Mouse (Mus musculus) thymus, adult 2 months (tissue): ENCODE results near the gene A630001G21Rik. TPM values are rescaled to one million over a fixed set of nuclear protein-coding genes. Genes with fewer than 3 reads are reported as not detected.
"Not testable (repeated sequence)": the region's sequence is repeated elsewhere in the genome, so short reads cannot be mapped to it uniquely, and the experiment has no call there.

Source experiments
- DNase-seq: peaks from one replicate; pipeline ENCODE4 v3.0.0; 2021
- H3K27ac ChIP-seq: fragments of 200-500 bp; 2 replicates; pipeline ENCODE4 v1.5.1; 2012; ENCODE audit warnings: low read length, control low read depth; ENCODE audit not compliant: control insufficient read depth, insufficient read depth
- H3K27me3 ChIP-seq: fragments of 200-500 bp; 2 replicates; pipeline ENCODE4 v1.6.1; 2012; ENCODE audit warnings: mild to moderate bottlenecking, low read length, moderate library complexity, mixed read lengths; ENCODE audit not compliant: control insufficient read depth, insufficient read depth
- H3K36me3 ChIP-seq: fragments of 200-500 bp; 2 replicates; pipeline ENCODE4 v1.6.1; 2012; ENCODE audit warnings: mild to moderate bottlenecking, low read length, moderate library complexity; ENCODE audit not compliant: control insufficient read depth, insufficient read depth
- H3K4me1 ChIP-seq: fragments of 200-500 bp; replicated peaks from 2 replicates; pipeline ENCODE4 v1.6.1; 2012; ENCODE audit warnings: low read length; ENCODE audit not compliant: control insufficient read depth, insufficient read depth
- H3K4me3 ChIP-seq: fragments of 200-500 bp; 2 replicates; pipeline ENCODE4 v1.5.1; 2012; ENCODE audit warnings: mild to moderate bottlenecking, low read length, control low read depth, moderate library complexity; ENCODE audit not compliant: control insufficient read depth, insufficient read depth
- CTCF ChIP-seq: fragments of 200-500 bp; IDR thresholded peaks from 2 replicates; pipeline ENCODE4 v1.5.1; 2012; ENCODE audit warnings: mild to moderate bottlenecking, control low read depth, low read length, moderate library complexity, borderline replicate concordance; ENCODE audit not compliant: control insufficient read depth, poor library complexity, insufficient read depth; ENCODE audit errors: extremely low read depth
- POLR2A ChIP-seq: fragments of 200-500 bp; IDR thresholded peaks from 2 replicates; pipeline ENCODE4 v1.6.1; 2012; ENCODE audit warnings: mild to moderate bottlenecking, low read length, control low read depth, moderate library complexity; ENCODE audit not compliant: control insufficient read depth, poor library complexity, insufficient read depth; ENCODE audit errors: extremely low read depth
- WGBS: fragments of 180-500 bp; shearing (Covaris S2); methylation state at CpG from one replicate; pipeline ENCODE4 v1.1.7; 2018; 5-methylcytosine and 5-hydroxymethylcytosine counted together
- polyA plus RNA-seq: library from polyadenylated mRNA; depleted of rRNA; stranded (reverse); fragments of >200 nt; gene quantifications from 2 replicates; pipeline ENCODE4 v1.2.3, GENCODE M21; 2012; rRNA removed

The A630001G21Rik gene
- polyA plus RNA-seq, result 17.2 and 19.5 TPM in 2 replicates

- 79% methylated on average over 4 of the region's 4 CpGs for WGBS
- no peaks in the 10 kb centered on the region for H3K4me1 ChIP-seq
- H3K27me3 ChIP-seq, result no peaks in the 10 kb centered on the region
- no peaks in the 10 kb centered on the region for H3K36me3 ChIP-seq
- no peak for TF ChIP-seq POLR2A
- TF ChIP-seq CTCF, result no peak
- no peak within 1 kb of the TSS for H3K27ac ChIP-seq
- no peak for DNase-seq
- H3K4me3 ChIP-seq, result no peak within 1 kb of the TSS
Measured at GRCm38 (mm10) chr1:85778436-85778835, at the start of gene A630001G21Rik. A630001G21Rik (minus strand) TSS chr1:85778643.

- H3K4me1 ChIP-seq, result no peaks in the 10 kb centered on the region
- H3K27me3 ChIP-seq, result no peaks in the 10 kb centered on the region
- H3K27ac ChIP-seq, result no peak overlapping the region
- no peak for TF ChIP-seq POLR2A
- no peak for TF ChIP-seq CTCF
- no peak for DNase-seq
- H3K36me3 ChIP-seq, result peaks cover 28% of the 10 kb centered on the region
- WGBS, result 84% methylated on average over 5 of the region's 5 CpGs
- no peak overlapping the region for H3K4me3 ChIP-seq
Measured at GRCm38 (mm10) chr1:85827166-85827565, 48.7 kb upstream of the A630001G21Rik start.

GRCm38 (mm10) chr1:85824905-85825304, 46.5 kb upstream of the A630001G21Rik start:
- 98% methylated on average over 3 of the region's 3 CpGs for WGBS
- H3K4me1 ChIP-seq, result no peaks in the 10 kb centered on the region
- peaks cover 35% of the 10 kb centered on the region for H3K36me3 ChIP-seq
- no peak overlapping the region for H3K27ac ChIP-seq
- H3K27me3 ChIP-seq, result no peaks in the 10 kb centered on the region
- no peak for DNase-seq
- no peak overlapping the region for H3K4me3 ChIP-seq
- TF ChIP-seq CTCF (no peak), POLR2A (no peak)

- Histone ChIP-seq H3K4me1 (no peaks in the 10 kb centered on the region), H3K36me3 (peaks cover 45% of the 10 kb centered on the region), H3K27ac (no peak overlapping the region), H3K27me3 (no peaks in the 10 kb centered on the region), H3K4me3 (no peak overlapping the region)
- 98% methylated on average over 8 of the region's 8 CpGs for WGBS
- TF ChIP-seq POLR2A (no peak), CTCF (no peak)
- DNase-seq, result no peak
Measured at GRCm38 (mm10) chr1:85822239-85822638, 43.8 kb upstream of the A630001G21Rik start.

GRCm38 (mm10) chr1:85819695-85820094, 41.3 kb upstream of the A630001G21Rik start:
- TF ChIP-seq CTCF, result no peak
- TF ChIP-seq POLR2A, result no peak
- no peaks in the 10 kb centered on the region for H3K4me1 ChIP-seq
- no peak overlapping the region for H3K27ac ChIP-seq
- DNase-seq, result no peak
- H3K27me3 ChIP-seq, result no peaks in the 10 kb centered on the region
- H3K4me3 ChIP-seq, result no peak overlapping the region
- 100% methylated on average over 1 of the region's 1 CpGs for WGBS
- H3K36me3 ChIP-seq, result peaks cover 40% of the 10 kb centered on the region

GRCm38 (mm10) chr1:85818121-85818520, 39.7 kb upstream of the A630001G21Rik start:
- WGBS, result 97% methylated on average over 6 of the region's 6 CpGs

GRCm38 (mm10) chr1:85814213-85814612, 35.8 kb upstream of the A630001G21Rik start:
- not testable (repeated sequence) for H3K4me1 ChIP-seq, H3K27ac ChIP-seq, DNase-seq, H3K4me3 ChIP-seq, H3K27me3 ChIP-seq
- H3K36me3 ChIP-seq, result peaks cover 13% of the 10 kb centered on the region

More at GRCm38 (mm10) chr1:85818121-85818520, 39.7 kb upstream of the A630001G21Rik start:
- no peak overlapping the region for H3K27ac ChIP-seq
- no peak overlapping the region for H3K4me3 ChIP-seq
- no peaks in the 10 kb centered on the region for H3K4me1 ChIP-seq
- no peak for DNase-seq
- H3K27me3 ChIP-seq, result no peaks in the 10 kb centered on the region
- no peak for TF ChIP-seq POLR2A
- no peak for TF ChIP-seq CTCF
- peaks cover 36% of the 10 kb centered on the region for H3K36me3 ChIP-seq
